Mouse (Mus musculus) heart, postnatal 25 days (tissue): ENCODE measurements at regions not wholly inside any gene's neighbourhood (a gene's known extent, or its start where the extent isn't known, plus 50 kb on each side); places are given as distances from the start of the nearest gene placed in this dataset.
"Not testable (repeated sequence)": the region's sequence is repeated elsewhere in the genome, so short reads cannot be mapped to it uniquely, and the experiment has no call there.

ENCODE experiments used
- DNase-seq: peaks from one replicate; pipeline ENCODE4 v3.0.0; 2022; ENCODE audit warnings: low spot score
- intact Hi-C: fragments of 180-260 bp; cut with DNase I; formaldehyde crosslinking; loops from one replicate; pipeline ENCODE4 v1.15.1; 2025

GRCm38 (mm10) chr4:4708261-4708660 lies 84.9 kb downstream of the Impad1 start:
- intact Hi-C loops, result no loop called here
- DNase-seq, result peak; percentile 33

GRCm38 (mm10) chr4:4699102-4699501 lies 94.1 kb downstream of the Impad1 start:
- no peak for DNase-seq
- intact Hi-C loops, result no loop called here

GRCm38 (mm10) chr4:4695413-4695812 lies 97.7 kb downstream of the Impad1 start:
- intact Hi-C loops, result no loop called here
- DNase-seq, result no peak

GRCm38 (mm10) chr4:4686920-4687319 lies 106.2 kb downstream of the Impad1 start:
- intact Hi-C loops, result no loop called here
- no peak for DNase-seq

GRCm38 (mm10) chr4:4674607-4675006 lies 118.5 kb downstream of the Impad1 start:
- DNase-seq, result no peak
- intact Hi-C loops, result no loop called here

GRCm38 (mm10) chr4:4650251-4650650 lies 142.9 kb downstream of the Impad1 start:
- intact Hi-C loops, result no loop called here
- no peak for DNase-seq

- no peak for DNase-seq
- intact Hi-C loops, result no loop called here
Observed at GRCm38 (mm10) chr4:4645264-4645663, 147.9 kb downstream of the Impad1 start.

GRCm38 (mm10) chr4:4636258-4636657 lies 156.9 kb downstream of the Impad1 start:
- no peak for DNase-seq

GRCm38 (mm10) chr4:4635856-4636255 lies 157.3 kb downstream of the Impad1 start:
- intact Hi-C loops, result no loop called here
- no peak for DNase-seq

More at GRCm38 (mm10) chr4:4636258-4636657, 156.9 kb downstream of the Impad1 start:
- intact Hi-C loops, result no loop called here

- intact Hi-C loops, result no loop called here
- DNase-seq, result no peak
Observed at GRCm38 (mm10) chr4:4635338-4635737, 157.8 kb downstream of the Impad1 start.

- intact Hi-C loops, result no loop called here
- DNase-seq, result no peak
Observed at GRCm38 (mm10) chr4:4634646-4635045, 158.5 kb downstream of the Impad1 start.

GRCm38 (mm10) chr4:4630750-4631149 lies 162.4 kb downstream of the Impad1 start:
- no peak for DNase-seq
- intact Hi-C loops, result no loop called here

- intact Hi-C loops, result no loop called here
- DNase-seq, result no peak
Observed at GRCm38 (mm10) chr4:4629251-4629650, 163.9 kb downstream of the Impad1 start.

GRCm38 (mm10) chr4:4623840-4624239 lies 169.3 kb downstream of the Impad1 start:
- intact Hi-C loops, result no loop called here
- DNase-seq, result no peak

- intact Hi-C loops, result not testable (repeated sequence)
Observed at GRCm38 (mm10) chr4:4620135-4620534, 173.0 kb downstream of the Impad1 start.

GRCm38 (mm10) chr4:4614577-4614976 lies 178.6 kb downstream of the Impad1 start:
- intact Hi-C loops, result no loop called here
- no peak for DNase-seq

More at GRCm38 (mm10) chr4:4620135-4620534, 173.0 kb downstream of the Impad1 start:
- DNase-seq, result not testable (repeated sequence)
